Mouse (Mus musculus) lung, postnatal 0 days (tissue): ENCODE results near the gene Ptprn2.

ENCODE experiments used
- CTCF ChIP-seq: IDR thresholded peaks from 2 replicates; pipeline ENCODE4 v1.5.1; 2016; ENCODE audit warnings: antibody characterized with exemption, mild to moderate bottlenecking
- EP300 ChIP-seq: IDR thresholded peaks from 2 replicates; pipeline ENCODE4 v1.6.1; 2016; ENCODE audit warnings: antibody characterized with exemption, mild to moderate bottlenecking, control low read depth

- TF ChIP-seq CTCF (no peak), EP300 (no peak)
Observed at GRCm38 (mm10) chr12:117224036-117224435, 738.5 kb downstream of the Ptprn2 start.
